Mouse (Mus musculus) forebrain, embryonic 11.5 days (tissue): ENCODE results near the gene Uvssa. TPM values are rescaled to one million over a fixed set of nuclear protein-coding genes. Genes with fewer than 3 reads are reported as not detected.
"Not testable (repeated sequence)": the region's sequence is repeated elsewhere in the genome, so short reads cannot be mapped to it uniquely, and the experiment has no call there.

Source experiments
- ATAC-seq: fragments of 200-750 bp; cut with Nextera tagmentation; replicated peaks from 2 replicates; pipeline ENCODE4 v1.8.0; 2017; ENCODE audit warnings: moderate TSS enrichment; ENCODE audit not compliant: low FRiP score
- DNase-seq: peaks from one replicate; pipeline ENCODE4 v3.0.0-alpha.2; 2017; ENCODE audit warnings: low spot score
- H3K27ac ChIP-seq: fragments of 300-500 bp; sonication (generic); 2 replicates; pipeline ENCODE4 v1.5.1; 2014; ENCODE audit warnings: low read depth, low read length
- H3K27me3 ChIP-seq: fragments of 300-500 bp; sonication (generic); 2 replicates; pipeline ENCODE4 v1.6.1; 2014; ENCODE audit warnings: mild to moderate bottlenecking, low read length, mixed read lengths; ENCODE audit not compliant: control insufficient read depth, insufficient read depth
- H3K36me3 ChIP-seq: fragments of 300-500 bp; sonication (generic); 2 replicates; pipeline ENCODE4 v1.6.1; 2014; ENCODE audit warnings: mild to moderate bottlenecking, low read length, moderate library complexity, mixed read lengths; ENCODE audit not compliant: control insufficient read depth, insufficient read depth
- H3K4me1 ChIP-seq: fragments of 300-500 bp; sonication (generic); replicated peaks from 2 replicates; pipeline ENCODE4 v1.6.1; 2014; ENCODE audit warnings: low read length, mixed read lengths; ENCODE audit not compliant: control insufficient read depth, insufficient read depth
- H3K4me2 ChIP-seq: fragments of 300-500 bp; sonication (generic); 2 replicates; pipeline ENCODE4 v1.6.1; 2014; ENCODE audit warnings: low read depth, mild to moderate bottlenecking, low read length, moderate library complexity, mixed read lengths; ENCODE audit not compliant: severe bottlenecking
- H3K4me3 ChIP-seq: fragments of 300-500 bp; sonication (generic); 2 replicates; pipeline ENCODE4 v1.5.1; 2014; ENCODE audit warnings: low read depth, low read length
- H3K9ac ChIP-seq: fragments of 300-500 bp; sonication (generic); 2 replicates; pipeline ENCODE4 v1.6.1; 2014; ENCODE audit warnings: low read length
- H3K9me3 ChIP-seq: fragments of 300-500 bp; sonication (generic); 2 replicates; pipeline ENCODE4 v1.6.1; 2016; ENCODE audit warnings: low read length, mixed read lengths; ENCODE audit not compliant: control insufficient read depth
- WGBS: fragments of 180-500 bp; shearing (Covaris S2); extraction: QIAGEN DNeasy Blood & Tissue Kit; methylation state at CpG from one replicate; pipeline ENCODE4 v1.1.7; 2014; 5-methylcytosine and 5-hydroxymethylcytosine counted together
- polyA plus RNA-seq: library from polyadenylated mRNA; unstranded; fragments of >200 nt; fragmentation: Nextera tagmentation; extraction: Ambion mirVana; gene quantifications from 2 replicates; pipeline ENCODE4 v1.2.1, GENCODE M21; 2014

The Uvssa gene
- 6.3 and 8.8 TPM in 2 replicates for polyA plus RNA-seq

- H3K9me3 ChIP-seq, result no peaks in the 10 kb centered on the region
- peak within 1 kb of the TSS; percentile 84 for H3K4me2 ChIP-seq
- H3K9ac ChIP-seq, result peak within 1 kb of the TSS; percentile 61
- DNase-seq, result peak; percentile 100
- peaks cover 2% of the 10 kb centered on the region; the same call in 1 of the 2 replicates for H3K36me3 ChIP-seq
- H3K4me1 ChIP-seq, result peaks cover 6% of the 10 kb centered on the region
- H3K4me3 ChIP-seq, result peak within 1 kb of the TSS; percentile 64
- H3K27ac ChIP-seq, result peak within 1 kb of the TSS; percentile 93
- H3K27me3 ChIP-seq, result no peaks in the 10 kb centered on the region
- ATAC-seq, result peak; percentile 98
- under 1% methylated on average over 46 of the region's 46 CpGs for WGBS
These were observed at the start of gene Uvssa for GRCm38 (mm10) chr5:33378302-33378854. Gene Uvssa (plus strand): TSS chr5:33378549.

DNA sequence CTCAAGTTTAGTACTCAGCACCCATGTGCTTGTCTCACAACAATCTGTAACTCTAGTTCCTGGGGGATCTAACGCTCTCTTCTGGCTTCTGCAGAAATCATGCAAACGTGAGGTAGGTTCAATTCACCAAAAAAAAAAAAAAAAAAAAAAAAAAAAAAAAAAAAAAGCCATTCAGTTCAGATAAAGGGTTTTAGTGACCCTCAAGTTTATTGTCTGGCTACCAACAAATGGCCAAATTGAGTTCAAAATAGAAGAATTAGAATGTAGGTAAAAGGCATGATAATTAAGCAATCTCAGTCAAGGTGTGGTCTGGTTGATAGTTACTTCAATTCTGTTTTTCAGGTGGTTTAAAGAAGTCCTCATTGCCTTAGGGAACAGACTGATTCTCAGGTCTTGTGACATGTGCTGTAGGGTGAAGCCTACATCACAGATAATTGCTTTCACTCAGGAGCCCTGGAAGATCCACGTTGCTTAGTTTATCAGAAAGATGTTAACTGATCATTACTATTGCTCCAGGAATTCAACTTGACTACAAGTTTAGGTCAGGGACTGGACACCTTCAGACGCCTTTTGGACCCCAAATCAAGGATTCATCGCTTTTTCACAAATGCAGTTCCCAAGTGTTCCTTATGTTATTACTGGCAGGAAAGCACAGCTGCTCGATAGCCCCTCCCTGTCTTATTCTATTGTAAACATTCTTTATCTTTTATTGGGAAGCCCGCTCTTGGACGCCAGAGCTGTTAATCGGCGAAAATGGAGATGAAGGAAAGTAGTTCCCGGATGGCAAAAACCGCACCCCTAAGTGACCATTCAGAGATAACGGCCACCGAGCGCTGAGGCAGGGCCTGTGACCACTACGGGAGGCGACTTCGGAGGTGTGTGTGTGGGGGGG, 43.7 kb upstream of the Uvssa start:
- H3K4me2 ChIP-seq, result peak overlapping the region; percentile 69
- H3K27ac ChIP-seq, result peak overlapping the region; percentile 85; the same call in 1 of the 2 replicates
- H3K4me1 ChIP-seq, result peaks cover 4% of the 10 kb centered on the region
- peak overlapping the region; percentile 94 for H3K9ac ChIP-seq
- H3K36me3 ChIP-seq, result no peaks in the 10 kb centered on the region
- H3K9me3 ChIP-seq, result no peaks in the 10 kb centered on the region
- WGBS, result 26% methylated on average over 18 of the region's 18 CpGs
- DNase-seq (no peak), ATAC-seq (no peak)
- peak overlapping the region; percentile 99 for H3K4me3 ChIP-seq
- no peaks in the 10 kb centered on the region for H3K27me3 ChIP-seq

GRCm38 (mm10) chr5:33335273-33335976, 42.9 kb upstream of the Uvssa start, which contains the start of gene Maea:
Gene Maea (plus strand): TSS chr5:33335509.
- WGBS, result under 1% methylated on average over 70 of the region's 71 CpGs
- Histone ChIP-seq H3K9me3 (no peaks in the 10 kb centered on the region), H3K4me2 (peak within 1 kb of the TSS; percentile 96), H3K27ac (peak within 1 kb of the TSS; percentile 85; the same call in 1 of the 2 replicates), H3K4me1 (peaks cover 4% of the 10 kb centered on the region), H3K27me3 (no peaks in the 10 kb centered on the region), H3K36me3 (no peaks in the 10 kb centered on the region), H3K9ac (peak within 1 kb of the TSS; percentile 94), H3K4me3 (peak within 1 kb of the TSS; percentile 99)
- DNase-seq (peak; percentile 98), ATAC-seq (peak; percentile 100)

- ATAC-seq (no peak; the same call in none of the 2 replicates), DNase-seq (peak; percentile 65)
- peak overlapping the region; percentile 96 for H3K4me2 ChIP-seq
- WGBS, result 2% methylated on average over 28 of the region's 31 CpGs
- H3K9me3 ChIP-seq, result no peaks in the 10 kb centered on the region
- H3K27ac ChIP-seq, result peak overlapping the region; percentile 25; the same call in 1 of the 2 replicates
- H3K4me1 ChIP-seq, result peaks cover 4% of the 10 kb centered on the region
- H3K9ac ChIP-seq, result peak overlapping the region; percentile 94
- H3K4me3 ChIP-seq, result peak overlapping the region; percentile 99
- H3K27me3 ChIP-seq, result no peaks in the 10 kb centered on the region
- no peaks in the 10 kb centered on the region for H3K36me3 ChIP-seq
These were observed 42.4 kb upstream of the Uvssa start for GRCm38 (mm10) chr5:33335977-33336360.

DNA sequence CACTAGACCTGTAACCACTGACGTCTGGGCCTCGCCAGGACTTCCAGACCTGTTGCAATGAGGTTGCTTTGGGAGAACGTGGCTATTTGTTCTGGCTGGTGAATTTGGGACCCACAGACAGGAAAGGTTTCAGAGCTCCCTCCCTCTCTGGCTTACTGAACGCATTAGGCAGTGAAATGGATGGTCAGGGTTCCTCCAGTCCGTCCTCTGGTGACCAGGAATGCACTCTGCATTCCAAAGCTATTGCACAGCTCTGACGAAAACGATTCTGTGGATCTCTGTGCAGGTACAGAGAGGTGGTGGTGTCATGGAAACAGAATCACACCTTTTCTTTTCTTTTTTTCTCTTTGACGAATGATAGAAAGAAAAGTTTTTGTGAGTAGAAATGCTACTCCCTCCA, 41.1 kb upstream of the Uvssa start:
- H3K9me3 ChIP-seq, result no peaks in the 10 kb centered on the region

DNA sequence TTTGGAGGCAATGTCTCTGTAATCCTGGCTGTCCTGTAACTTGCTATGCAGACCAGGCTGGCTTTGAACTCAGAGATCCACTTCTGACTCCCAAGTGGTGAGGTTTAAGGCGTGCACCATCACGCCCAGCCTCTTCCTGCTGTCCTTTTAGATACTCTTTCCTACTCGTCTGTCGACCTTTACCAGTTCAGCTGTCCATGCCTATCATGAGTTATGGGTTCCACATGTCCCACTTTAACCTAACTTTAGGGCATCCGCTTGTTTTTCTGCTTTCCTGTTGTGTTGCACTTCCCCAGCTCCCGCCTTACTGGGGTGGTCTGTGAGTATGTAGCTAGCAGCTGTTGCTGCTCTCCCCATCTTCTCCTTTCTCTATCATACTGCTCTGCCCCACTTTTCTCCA, 37.2 kb upstream of the Uvssa start:
- Histone ChIP-seq H3K4me1 (peaks cover 4% of the 10 kb centered on the region), H3K4me3 (no peak overlapping the region), H3K27me3 (no peaks in the 10 kb centered on the region), H3K36me3 (no peaks in the 10 kb centered on the region; the same call in 1 of the 2 replicates), H3K9me3 (no peaks in the 10 kb centered on the region), H3K4me2 (no peak overlapping the region), H3K9ac (no peak overlapping the region), H3K27ac (no peak overlapping the region)
- DNase-seq (no peak), ATAC-seq (no peak)
- WGBS, result 86% methylated on average over 6 of the region's 6 CpGs

More for the DNA sequence above, 41.1 kb upstream of the Uvssa start:
- H3K27ac ChIP-seq, result no peak overlapping the region
- DNase-seq, result no peak
- H3K27me3 ChIP-seq, result no peaks in the 10 kb centered on the region
- H3K36me3 ChIP-seq, result no peaks in the 10 kb centered on the region
- H3K9ac ChIP-seq, result no peak overlapping the region; the same call in 1 of the 2 replicates
- peaks cover 4% of the 10 kb centered on the region for H3K4me1 ChIP-seq
- WGBS, result 87% methylated on average over 8 of the region's 8 CpGs
- no peak for ATAC-seq
- no peak overlapping the region for H3K4me3 ChIP-seq
- H3K4me2 ChIP-seq, result no peak overlapping the region

DNA sequence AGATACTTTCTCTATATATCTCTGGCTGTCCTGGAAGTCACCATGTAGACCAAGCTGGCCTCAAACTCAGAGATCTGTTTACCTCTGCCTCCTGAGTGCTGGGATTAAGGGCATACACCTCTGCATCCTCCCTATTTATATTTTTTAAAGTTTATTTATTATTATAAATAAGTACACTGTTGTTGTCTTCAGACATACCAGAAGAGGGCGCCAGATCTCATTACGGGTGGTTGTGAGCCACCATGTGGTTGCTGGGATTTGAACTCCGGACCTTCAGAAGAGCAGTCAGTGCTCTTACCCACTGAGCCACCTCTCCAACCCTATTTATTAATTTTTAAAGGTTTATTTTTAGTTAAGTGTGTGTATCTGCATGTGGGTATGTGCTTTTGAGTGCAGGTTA, 36.1 kb upstream of the Uvssa start:
- not testable (repeated sequence) for H3K27ac ChIP-seq, H3K9ac ChIP-seq, H3K27me3 ChIP-seq, DNase-seq, H3K4me2 ChIP-seq, H3K4me1 ChIP-seq, ATAC-seq, H3K9me3 ChIP-seq, H3K4me3 ChIP-seq, H3K36me3 ChIP-seq
- 81% methylated on average over 3 of the region's 3 CpGs for WGBS

DNA sequence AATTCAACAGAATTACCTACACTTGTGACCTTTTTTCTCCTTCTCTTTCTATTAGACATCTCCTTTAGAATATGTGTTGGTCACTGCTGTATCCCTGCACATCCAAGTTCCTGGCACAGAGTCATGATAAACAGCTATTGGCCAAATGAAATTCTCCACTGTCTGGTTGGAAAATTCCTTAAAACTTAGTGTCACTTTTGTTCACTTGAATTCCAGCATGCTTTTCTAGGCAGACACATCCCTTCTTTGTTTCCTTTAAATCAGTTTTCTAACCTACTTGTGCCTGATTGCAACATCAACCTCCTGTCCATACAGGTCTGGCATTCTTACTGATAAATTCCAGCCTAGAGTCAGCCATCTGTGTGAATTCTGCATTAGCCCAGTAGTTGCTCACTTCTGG, 35.5 kb upstream of the Uvssa start:
- no peaks in the 10 kb centered on the region for H3K4me1 ChIP-seq
- H3K4me3 ChIP-seq, result no peak overlapping the region
- no peaks in the 10 kb centered on the region; the same call in 1 of the 2 replicates for H3K36me3 ChIP-seq
- H3K9me3 ChIP-seq, result no peaks in the 10 kb centered on the region
- DNase-seq (no peak), ATAC-seq (no peak)
- H3K27me3 ChIP-seq, result no peaks in the 10 kb centered on the region
- H3K9ac ChIP-seq, result no peak overlapping the region
- no peak overlapping the region for H3K4me2 ChIP-seq
- H3K27ac ChIP-seq, result no peak overlapping the region
